ENCODE assay signal across 8 mouse cellular contexts in the genomic region with DNA sequence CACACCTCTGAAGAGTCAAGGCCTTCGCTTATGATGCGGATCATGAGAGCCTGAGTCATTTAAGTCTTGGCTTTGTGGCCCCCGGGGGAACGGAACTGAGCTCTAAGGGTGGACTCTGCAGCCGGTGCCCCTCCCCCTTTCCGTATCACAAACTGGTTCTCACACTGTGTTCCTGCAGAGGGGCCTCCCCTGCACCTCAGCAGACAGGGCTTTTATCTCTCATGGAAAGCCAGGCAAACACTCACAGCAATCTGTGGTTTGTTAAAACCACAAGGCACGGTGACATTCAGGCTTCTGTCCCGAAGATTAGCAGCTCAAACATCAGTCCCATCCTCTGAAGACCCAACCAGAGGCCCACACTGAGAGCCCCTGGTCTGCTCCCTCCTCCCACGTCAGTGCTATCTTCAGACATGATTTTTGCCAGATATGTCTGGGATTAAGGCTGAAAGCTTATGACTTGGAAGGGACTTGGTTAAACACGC. TPM values are rescaled to one million over a fixed set of nuclear protein-coding genes. Genes with fewer than 3 reads are reported as not detected.
DNase-seq lines count a peak whose midpoint lies in the region; ATAC-seq and TF ChIP-seq lines count a peak whose summit lies in the region.

No protein-coding gene starts in this region.

- H3K4me2 ChIP-seq in midbrain, embryonic 13.5 days (replicated peaks) = no peak overlapping the region

- H3K4me1 ChIP-seq in ES-Bruce4 (ENCODE audit: control insufficient read depth, insufficient read depth, low read length) = no peaks in the 10 kb centered on the region
- H3K4me1 ChIP-seq in midbrain, embryonic 13.5 days (replicated peaks) = peaks cover 6% of the 10 kb centered on the region; the same call in 1 of the 2 replicates

- no peaks in the 10 kb centered on the region for H3K9me3 ChIP-seq in ES-Bruce4 (replicated peaks; ENCODE audit: control insufficient read depth, insufficient read depth, low read length, poor library complexity, severe bottlenecking)
- no peaks in the 10 kb centered on the region for H3K9me3 ChIP-seq in midbrain, embryonic 13.5 days

- TF ChIP-seq CTCF in ES-Bruce4 (IDR thresholded peaks at IDR 0.05; ENCODE audit: low read depth, low read length) = no peak

- no peak overlapping the region for H3K4me3 ChIP-seq in ES-Bruce4 (ENCODE audit: low read depth, low read length)
- no peak overlapping the region for H3K4me3 ChIP-seq in midbrain, embryonic 13.5 days (replicated peaks)

- 51% methylated on average over 10 of the region's 10 CpGs for WGBS in midbrain, embryonic 13.5 days

- no peaks in the 10 kb centered on the region for H3K36me3 ChIP-seq in ES-Bruce4 (ENCODE audit: control insufficient read depth, insufficient read depth, low read length, poor library complexity, severe bottlenecking)
- H3K36me3 ChIP-seq in midbrain, embryonic 13.5 days = no peaks in the 10 kb centered on the region

- no peak for TF ChIP-seq POLR2A in ES-Bruce4 (IDR thresholded peaks at IDR 0.05; ENCODE audit: insufficient read depth, low read length)

- 0 out of 2 replicates have a peak, but pooled peaks have one; percentile 21 for TF ChIP-seq EP300 in ES-Bruce4 (IDR thresholded peaks at IDR 0.05; ENCODE audit: insufficient read depth, low read depth, low read length)

- H3K9ac ChIP-seq in ES-Bruce4 (ENCODE audit: low read depth, poor library complexity, severe bottlenecking) = no peak overlapping the region
- no peak overlapping the region for H3K9ac ChIP-seq in midbrain, embryonic 13.5 days (replicated peaks)

- peak; percentile 50 to 64 for DNase-seq in adrenal gland, adult (ENCODE audit: inconsistent age in 2 of 2, low spot score in 1 of 2)
- no peak for DNase-seq in adrenal gland, postnatal 4 days (ENCODE audit: low spot score in 2 of 2)
- peak; percentile 63 for DNase-seq in heart, adult 8-10 months (ENCODE audit: low spot score)
- peak; percentile 53 to 74 for DNase-seq in kidney, postnatal 25 days
- DNase-seq in left cerebral cortex, adult 11 months (ENCODE audit: low spot score) = no peak
- no peak for DNase-seq in layer of hippocampus, adult 9-10 months (ENCODE audit: low spot score)

- no peak overlapping the region for H3K27ac ChIP-seq in ES-Bruce4 (ENCODE audit: insufficient read depth, low read length)
- H3K27ac ChIP-seq in midbrain, embryonic 13.5 days = peak overlapping the region; percentile 39; the same call in 1 of the 2 replicates

- H3K27me3 ChIP-seq in ES-Bruce4 (ENCODE audit: control insufficient read depth, insufficient read depth, low read length, poor library complexity, severe bottlenecking) = no peaks in the 10 kb centered on the region
- H3K27me3 ChIP-seq in midbrain, embryonic 13.5 days = no peaks in the 10 kb centered on the region

- ATAC-seq in midbrain, embryonic 13.5 days = no peak

RNA-seq across cellular contexts. Expression of a gene that starts 59.6 kb away (rescaled TPM):
- 10 to 100 TPM; 31.3 to 31.4 TPM for total RNA-seq in adrenal gland, postnatal 4 days (2021)
- polyA plus RNA-seq in ES-Bruce4 (2011; ENCODE audit: insufficient read depth, insufficient read length, low read depth, missing spikeins) = 0.94 and 1.3 TPM in 2 replicates
- 10 to 100 TPM; 32.9 to 44.3 (median 39.1) TPM for total RNA-seq in heart, adult 8-10 months (2022)
- 3.6 and 4.6 TPM in 2 replicates for polyA plus RNA-seq in midbrain, embryonic 13.5 days (2015; fragmentation: Nextera tagmentation; extraction: Ambion mirVana)

Comparison
In these comparisons a context has a peak if more than half of its experiments do, and no peak if none do; other contexts are left out.
1. DNase-seq: peak in adrenal gland, adult (2 of 2), heart, adult 8-10 months (single experiment) and kidney, postnatal 25 days (2 of 2); none in adrenal gland, postnatal 4 days (0 of 2), left cerebral cortex, adult 11 months (single experiment) and layer of hippocampus, adult 9-10 months (single experiment).